Mouse (Mus musculus): ENCODE results near the gene Serpine2.

Serpine2 gene

DNA sequence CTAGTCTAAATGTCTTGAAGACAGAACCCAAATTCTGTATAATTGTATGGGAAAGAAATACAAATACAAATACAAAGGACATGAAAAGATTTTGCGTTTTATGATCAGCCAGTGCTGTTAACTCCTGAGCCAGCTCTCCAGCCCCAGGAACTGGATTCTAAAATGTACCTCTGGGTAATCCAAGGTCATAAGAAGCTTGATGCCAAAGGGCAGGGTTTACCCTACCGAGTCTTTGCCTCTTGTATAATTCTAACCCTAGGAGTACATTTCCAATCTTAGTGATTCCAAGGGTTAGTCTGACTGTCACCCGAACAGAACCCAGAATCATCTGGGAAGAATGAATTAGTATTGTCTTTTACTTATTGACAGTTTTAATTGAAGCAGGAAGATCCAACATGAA lies 45.5 kb downstream of the Serpine2 start:
- DNase-seq (ENCODE audit: low spot score in 2 of 2), result no peak

DNA sequence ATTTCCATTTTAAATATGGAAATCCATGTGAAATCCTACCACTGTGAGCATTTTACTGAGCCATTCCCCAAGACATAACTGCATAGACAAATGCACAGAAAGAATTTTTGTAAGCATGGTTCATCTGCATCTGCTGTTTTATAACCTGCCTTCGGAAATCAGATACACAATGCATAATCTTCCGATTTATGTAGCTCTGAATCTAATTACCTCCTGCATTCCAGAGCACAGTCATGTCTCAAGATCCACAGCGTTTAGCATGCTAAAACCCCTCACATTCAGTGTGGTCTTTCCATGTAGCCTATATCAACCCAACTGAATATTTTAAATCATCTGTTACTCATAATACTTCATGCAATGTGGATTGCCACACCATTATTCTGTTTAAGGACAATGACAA lies 51.5 kb downstream of the Serpine2 start:
- DNase-seq (ENCODE audit: low spot score in 2 of 2), result no peak

DNA sequence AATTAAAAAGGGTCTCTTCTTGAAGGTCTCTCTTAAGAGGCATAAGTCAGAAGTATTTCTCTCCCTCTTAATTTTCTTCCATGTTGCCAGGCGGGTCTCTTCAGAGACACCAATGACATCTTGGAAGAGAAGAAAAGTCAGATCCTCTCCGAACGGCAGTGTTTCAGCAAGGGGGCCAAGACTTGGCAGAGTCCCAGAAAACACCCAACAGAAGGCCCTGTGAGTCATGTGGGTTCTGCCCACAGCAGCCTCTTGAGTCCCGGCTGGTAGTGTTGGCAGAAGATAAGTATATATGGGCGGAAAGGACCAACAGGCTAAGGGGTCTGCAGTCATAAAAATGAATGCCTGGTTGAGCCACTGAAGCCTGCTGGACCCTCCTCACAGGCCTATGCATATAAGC lies 54.1 kb downstream of the Serpine2 start:
- DNase-seq (ENCODE audit: low spot score in 2 of 2), result no peak

DNA sequence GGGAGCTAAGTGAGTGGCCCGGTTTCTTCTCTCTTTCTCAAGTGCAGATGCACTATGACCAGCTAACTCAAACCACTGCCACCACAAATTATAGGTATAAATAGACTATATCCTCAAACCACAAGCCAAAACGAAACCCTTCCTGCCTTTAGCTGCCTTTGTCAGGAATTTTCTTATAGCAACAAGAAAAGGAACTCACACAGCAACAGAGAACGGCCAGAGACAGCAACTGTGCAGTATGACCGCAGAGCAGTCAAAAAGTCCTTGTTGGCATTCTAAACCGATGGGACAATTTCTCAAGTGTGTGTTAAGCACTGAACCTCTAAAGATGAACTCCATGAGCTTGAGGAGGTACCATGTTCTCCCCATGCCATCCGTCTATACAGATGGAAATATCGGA lies 57.4 kb downstream of the Serpine2 start:
- DNase-seq (ENCODE audit: low spot score in 2 of 2), result no peak

DNA sequence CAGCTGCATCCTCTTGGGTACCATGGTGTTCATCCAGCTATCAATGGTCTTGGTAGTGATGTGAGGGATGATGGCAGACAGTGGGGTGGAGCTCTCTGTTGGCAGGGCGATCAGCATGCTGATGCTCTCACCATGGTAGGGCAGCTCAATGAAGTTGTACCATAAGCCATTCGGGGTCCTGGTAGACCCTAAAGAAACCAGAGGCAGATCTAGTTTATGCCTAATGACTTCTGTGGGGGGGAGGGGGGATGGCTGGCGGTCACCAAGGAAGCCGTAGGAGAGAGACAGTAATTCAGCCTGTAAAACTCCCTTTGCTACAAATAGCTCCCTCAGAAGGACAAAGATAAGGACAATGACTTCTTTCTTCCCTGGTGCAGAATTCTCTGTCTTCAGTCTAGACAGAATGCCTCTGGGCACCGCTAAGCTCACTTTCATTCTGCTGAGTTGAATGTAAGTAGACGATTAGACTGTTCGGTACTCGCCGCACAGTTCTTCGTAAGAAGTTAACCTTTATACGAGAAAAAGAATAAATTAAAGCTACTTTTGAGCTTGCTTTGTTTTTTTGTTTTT lies 58.0 kb downstream of the Serpine2 start:
- DNase-seq (ENCODE audit: low spot score in 2 of 2), result no peak

DNA sequence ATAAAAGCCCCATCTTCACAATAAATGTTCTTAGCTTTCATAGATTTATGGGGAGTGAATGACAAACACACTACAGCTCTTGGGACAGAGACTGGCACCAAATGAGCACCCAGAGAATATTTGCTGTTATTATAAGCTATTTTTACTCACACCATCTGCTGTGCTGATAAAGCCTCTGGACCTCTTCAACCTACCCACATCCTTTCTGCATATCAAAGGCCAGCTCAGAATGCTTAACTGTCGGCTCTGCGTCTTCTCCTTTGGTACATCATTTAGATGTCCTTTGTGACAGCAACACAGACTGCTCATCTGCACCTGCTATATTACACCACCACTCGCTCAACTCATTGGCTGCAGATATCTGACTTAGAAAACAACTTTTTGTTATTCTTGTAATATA lies 63.9 kb downstream of the Serpine2 start:
- DNase-seq (ENCODE audit: low spot score in 2 of 2), result no peak

DNA sequence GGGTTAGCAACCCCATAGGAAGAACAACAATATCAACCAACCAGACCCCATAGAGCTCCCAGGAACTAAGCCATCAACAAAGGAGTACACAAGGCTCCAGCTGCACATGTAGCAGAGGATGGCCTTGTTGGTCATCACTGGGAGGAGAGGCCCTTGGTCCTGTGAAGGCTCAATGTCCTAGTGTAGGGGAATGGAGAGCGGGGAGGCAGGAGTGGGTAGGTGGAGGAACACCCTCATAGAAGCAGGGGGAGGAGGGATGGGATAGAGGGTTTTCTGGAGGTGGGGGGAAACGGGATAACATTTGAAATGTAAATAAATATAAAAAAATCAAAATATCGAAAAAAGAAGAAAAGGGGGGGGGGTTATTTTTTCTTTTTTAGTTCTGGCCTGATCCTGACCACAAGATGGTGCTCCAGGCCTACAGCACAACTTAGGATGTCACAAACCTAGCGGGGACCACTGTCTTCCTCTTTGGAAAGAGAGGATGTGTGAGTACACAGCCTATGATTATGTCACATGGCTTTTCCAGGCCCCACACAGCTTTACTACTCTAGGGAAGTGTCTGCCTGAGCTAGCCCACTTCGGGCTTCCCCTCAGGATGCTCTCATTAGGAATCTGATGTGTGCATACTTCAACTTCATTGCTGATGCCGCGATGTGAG lies 74.6 kb downstream of the Serpine2 start:
- DNase-seq (ENCODE audit: low spot score in 2 of 2), result no peak

DNA sequence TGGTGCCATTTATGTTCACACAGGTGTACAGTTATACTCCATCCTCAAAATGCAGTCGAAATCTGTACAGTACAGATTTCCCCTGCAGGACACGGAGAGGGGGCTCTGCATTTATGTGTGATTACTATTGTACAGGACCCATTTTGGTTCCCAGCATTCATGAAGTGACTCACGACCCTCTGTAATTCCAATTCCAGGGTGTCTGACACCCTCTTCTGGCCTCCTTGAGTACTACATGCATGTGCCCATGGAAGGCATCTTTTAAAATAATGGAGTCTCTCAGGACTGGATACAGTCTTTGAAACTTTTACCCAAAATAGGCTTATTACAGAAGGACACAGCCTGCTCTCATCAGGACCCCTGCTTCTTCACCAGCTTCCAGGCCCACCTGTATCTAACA lies 78.5 kb downstream of the Serpine2 start:
- no peak for DNase-seq (ENCODE audit: low spot score in 2 of 2)

DNA sequence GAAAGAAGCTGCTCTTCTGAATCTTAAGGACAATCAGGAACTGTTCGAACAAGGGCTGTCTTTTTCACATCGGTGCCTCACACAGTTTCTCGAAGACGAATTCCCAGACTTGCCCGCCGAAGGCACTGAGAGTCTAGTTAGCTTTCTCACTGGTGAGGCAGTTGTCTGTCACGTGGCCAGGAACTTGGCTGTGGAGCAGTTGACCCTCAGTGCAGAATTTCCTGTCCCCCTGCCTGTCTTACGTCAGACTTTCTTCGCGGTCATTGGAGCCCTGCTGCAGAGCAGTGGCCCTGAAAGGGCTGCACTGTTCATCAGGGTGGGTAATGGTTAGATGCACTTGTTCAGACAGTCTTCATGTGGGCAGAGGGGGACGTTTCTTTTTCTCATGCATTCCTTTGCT lies 83.0 kb downstream of the Serpine2 start:
- no peak for DNase-seq (ENCODE audit: low spot score in 2 of 2)

DNA sequence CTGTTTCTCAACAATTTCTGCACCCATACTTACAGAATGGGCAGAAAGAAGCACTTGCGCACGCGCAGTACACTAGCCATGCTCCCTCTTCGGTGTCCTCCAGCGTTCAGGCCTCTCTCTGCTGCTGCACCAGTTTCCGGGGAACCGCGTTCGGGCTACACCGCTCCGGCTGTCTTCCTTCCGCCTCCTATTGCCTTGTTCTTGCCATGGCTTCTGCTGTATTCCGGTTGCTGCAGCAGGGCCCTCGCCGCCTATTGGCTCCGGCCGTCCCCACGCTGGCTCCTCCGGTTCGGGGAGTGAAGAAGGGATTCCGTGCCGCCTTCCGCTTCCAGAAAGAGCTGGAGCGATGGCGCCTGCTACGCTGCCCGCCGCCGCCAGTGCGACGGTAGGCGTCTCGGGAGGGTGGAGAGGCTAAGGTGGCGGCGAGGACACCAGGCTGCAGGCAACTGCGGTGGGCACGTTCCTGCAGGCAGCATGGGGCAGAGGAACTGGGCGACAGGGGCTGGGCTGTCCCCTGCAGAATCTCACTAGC lies 85.0 kb downstream of the Serpine2 start, which contains the start of the genes Mrpl44 and Wdfy1:
Gene Mrpl44 (plus strand): TSS at position 92 of the 532 bp plus-strand sequence.
Gene Wdfy1 (minus strand): TSS at position 217 of the 532 bp plus-strand sequence.
- DNase-seq (ENCODE audit: low spot score in 2 of 2), result peak; percentile 96 to 99

DNA sequence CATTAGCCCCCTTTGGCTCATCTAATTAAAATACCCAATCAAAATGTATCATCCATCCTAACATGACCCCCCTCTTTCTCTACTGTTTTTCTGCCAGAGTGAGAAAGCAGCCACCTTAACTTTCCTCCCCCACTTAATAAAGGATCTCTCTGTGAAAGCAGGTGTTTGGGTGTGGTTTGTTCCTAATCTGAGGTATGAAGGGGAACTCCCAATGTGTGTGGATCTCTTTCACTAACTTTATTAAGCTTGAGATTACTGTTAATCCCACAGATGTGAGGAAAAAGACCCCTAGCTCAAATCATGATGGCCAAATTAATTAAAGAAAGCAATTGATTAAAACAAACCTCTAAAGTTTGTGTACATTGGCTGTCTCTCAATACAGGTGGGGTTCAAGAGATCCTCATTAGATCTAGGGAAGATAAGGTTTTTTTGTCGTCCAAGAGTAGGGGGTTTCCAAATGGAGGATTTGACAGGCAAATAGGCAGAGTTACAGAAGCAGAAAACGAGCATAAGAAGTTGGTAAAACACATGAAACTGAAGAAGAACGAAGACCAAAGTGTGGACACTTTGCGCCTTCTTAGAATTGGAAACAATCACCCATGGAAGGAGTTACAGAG lies 86.7 kb downstream of the Serpine2 start:
- no peak for DNase-seq (ENCODE audit: low spot score in 2 of 2)

DNA sequence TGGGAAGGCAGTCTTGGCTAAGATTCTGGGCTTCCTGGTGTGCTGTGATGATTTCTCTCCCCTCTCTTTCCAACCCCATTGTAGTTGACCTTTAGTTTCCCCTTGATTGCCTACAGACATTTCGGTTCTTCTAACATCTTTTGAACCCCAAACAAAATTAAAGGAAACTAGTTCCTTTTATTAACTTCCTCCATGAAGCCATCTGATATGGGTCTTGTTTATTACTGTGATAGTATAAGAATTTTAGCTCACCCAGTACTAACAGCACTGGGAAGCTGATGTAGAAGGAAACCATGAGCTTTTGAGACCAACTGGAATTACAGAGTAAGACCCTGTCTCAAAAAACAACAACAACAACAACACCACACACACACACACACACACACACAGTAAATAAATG lies 92.7 kb downstream of the Serpine2 start:
- DNase-seq (ENCODE audit: low spot score in 2 of 2), result no peak

DNA sequence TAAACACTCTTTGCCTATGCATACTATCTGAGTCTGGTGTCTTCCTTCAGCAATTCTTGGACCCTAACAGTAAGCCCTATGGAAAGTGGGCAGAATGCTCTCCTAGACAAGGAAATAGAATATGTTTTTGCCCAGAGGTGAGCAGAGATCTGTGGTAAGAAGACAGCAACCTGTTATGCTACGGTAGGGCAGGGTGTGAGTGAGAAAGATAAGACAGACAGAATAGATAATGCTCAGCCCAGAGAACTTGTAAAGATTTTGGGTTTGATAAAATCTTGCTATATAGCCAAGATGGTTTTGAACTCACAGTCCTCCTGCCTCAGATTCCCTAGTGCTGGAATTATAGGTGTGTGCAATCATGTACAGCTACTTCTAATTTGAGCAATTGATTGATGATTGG lies 96.5 kb downstream of the Serpine2 start:
- DNase-seq (ENCODE audit: low spot score in 2 of 2), result no peak

DNA sequence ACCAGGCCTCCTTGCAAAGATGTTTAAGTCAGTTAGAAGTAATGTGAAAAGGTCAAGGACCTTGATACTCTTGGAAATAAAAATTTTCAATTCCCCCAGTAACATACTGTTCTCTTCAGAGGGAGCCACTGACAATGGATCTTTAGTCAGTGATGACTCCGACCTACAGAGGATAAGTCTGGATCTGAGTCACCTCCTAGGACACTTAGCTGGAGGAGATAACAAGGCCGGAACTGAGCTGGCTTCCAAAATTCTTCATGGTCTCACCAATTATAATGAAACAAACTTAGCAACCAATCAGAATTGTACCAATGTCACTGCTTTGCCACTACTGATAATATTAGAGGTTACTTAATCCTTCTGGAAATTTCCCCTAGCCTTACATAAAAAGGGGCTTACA lies 96.9 kb downstream of the Serpine2 start:
- no peak for DNase-seq (ENCODE audit: low spot score in 2 of 2)

DNA sequence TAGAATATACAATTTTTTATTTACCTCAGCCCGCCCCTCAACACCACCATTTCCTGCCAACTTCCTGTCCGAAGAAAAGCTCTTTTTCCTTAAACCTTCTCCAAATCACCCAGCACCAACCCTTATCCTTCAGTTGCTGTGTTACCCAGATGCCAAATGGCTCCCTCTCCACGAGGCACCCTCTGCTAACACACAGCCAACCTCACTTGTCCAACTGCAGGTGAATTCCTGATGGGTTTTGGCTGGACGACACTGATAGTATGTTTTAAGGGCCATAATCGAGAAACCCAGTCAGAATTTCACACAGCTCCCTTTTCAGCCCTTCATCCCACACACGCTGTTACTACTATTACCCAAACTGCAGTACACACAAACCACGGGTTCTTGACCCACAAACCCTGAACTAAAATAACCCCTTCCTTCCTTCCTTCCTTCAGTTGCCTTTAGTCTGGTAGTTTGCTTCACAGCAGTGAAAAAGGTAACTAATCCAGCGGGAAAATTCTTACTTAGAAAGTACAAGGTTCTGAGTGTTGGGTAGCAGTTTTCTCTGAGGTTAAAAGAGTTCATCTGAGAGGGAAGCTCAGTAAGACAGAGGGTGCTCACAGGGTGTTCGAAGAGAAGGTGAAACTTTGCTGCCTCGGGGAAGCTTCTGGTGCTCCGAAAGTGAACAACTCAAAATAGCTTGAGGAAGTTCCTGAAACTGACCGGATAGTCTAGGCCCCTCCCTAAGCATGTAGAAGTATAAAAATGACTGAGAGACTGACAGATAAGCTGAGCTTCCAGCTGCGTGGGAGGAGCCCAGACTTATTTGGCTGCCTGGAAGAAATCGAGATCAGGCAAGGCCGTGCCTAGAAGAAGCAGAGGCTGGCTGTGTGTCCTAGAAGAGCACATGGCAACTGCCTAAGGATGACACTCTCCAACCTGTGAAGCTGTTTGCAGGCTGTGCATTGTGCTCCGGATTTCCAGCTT lies 98.4 kb downstream of the Serpine2 start:
- no peak for DNase-seq (ENCODE audit: low spot score in 2 of 2)

DNA sequence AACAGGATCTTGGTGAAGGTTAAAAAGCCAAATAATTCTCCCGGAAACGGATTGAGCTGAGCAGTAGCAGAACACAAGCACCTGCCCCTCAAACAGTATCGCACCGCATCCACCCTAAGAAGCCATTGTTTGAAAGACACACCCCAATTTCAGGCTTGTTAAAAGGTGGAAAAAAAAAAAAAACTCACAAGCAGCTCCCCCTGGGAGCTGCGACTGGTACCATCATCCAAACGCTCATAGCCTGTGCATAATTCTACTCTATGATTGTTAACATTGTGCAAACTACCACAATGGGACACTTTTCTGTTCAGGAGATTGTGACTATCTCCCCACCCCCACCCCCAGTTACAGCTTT lies 99.1 kb downstream of the Serpine2 start:
- DNase-seq (ENCODE audit: low spot score in 2 of 2), result no peak

DNA sequence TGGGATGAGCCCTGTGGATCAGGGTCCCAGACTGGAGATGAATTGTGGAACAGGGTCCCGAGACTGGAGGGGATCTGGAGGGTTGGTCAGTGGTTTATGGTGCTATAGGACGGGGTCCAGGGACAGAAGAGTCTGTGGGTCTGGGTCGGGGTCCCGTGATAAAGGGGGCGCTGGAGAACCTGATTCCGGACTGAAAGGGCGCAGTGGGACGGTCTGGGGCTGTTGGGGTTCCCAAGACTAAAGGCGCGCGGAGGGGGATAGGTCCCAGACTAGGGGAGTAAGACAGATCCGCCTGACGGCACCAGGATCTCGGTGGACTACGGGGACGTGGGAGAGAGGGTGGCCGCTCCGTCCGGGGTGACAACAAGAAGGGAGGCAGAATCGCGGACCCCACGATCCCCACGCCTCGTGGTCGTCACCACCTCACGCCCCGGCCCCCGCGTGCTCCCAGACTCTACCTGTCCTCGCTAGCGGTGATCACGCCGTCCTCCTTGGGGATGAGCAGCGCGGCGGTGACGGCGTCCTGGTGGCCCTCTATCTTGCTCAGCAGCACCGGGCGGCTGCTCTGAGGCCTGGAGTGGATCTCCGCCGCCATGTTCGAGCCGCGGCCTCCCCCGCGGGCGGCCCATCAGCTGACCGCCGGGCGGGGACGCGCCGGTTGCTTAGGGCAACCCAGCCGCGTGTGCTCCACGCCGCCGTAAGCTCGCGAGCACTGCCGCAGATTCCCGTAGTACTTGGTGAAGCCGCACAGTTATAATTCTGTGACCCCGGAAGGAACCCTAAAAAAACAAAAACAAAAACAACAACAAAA lies 99.7 kb downstream of the Serpine2 start:
- DNase-seq (ENCODE audit: low spot score in 2 of 2), result peak; percentile 66 to 81

DNA sequence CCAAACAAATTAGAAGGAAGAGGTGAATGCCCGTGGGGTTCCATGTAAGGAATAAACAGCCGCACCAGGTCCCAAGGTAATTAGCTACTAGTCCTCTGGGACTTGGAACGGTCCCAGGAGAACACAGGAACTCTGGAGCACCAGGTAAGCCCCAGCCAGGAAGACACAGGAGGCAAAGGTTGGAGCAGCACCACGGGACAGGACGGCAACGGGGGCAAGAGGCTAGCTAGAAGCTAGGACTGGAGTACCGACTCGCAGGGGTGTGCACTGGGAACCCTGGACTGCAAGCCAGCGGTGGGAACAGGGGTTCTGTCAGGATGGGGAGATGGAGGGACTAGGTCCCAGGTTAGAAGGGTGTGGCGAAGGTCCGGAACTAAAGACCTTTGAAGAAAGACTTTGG lies 100.3 kb downstream of the Serpine2 start:
- no peak for DNase-seq (ENCODE audit: low spot score in 2 of 2)

DNA sequence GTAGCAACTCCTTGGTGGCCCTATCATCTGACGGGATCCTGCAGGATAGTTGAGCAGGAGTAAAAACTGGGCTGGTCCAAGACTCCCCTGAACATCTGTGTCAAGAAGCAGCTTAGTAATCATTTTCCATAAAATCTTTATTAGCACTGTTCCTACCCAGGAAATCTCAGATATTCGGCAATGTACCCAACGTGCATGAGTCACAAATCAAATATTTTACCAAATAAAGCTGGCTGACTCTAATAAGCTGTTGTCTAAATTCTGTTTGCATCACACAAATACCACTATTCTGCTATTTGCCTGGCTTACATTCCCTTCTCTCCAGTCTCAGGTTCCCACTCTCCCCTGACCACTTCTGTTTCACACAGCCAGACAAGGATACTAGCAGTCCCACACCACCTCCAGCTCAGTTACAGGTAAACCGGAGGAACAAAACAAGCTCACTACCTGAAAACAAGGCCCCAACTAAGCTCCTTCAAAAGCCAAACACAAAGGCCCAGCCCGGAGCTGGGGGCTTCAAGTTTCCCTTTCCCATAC lies 101.5 kb downstream of the Serpine2 start:
- no peak for DNase-seq (ENCODE audit: low spot score in 2 of 2)

DNA sequence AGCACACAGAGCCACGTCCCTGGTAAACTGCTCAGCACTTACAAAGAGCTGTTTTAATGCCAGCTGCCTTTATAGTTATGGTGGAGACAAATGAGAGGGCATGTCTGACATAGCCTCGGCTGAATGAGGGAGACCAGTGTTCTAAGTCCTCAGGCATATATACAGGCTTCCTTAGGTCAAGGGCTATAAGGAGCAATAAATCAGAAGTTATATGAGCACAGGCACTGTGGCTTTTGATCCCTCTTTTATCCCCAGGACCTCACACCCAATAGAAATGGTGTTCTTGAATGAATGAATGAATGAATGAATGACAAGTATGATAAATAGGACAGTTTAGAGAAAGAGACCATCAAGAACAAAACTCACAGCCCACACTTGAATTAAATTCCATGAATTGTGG lies 102.0 kb downstream of the Serpine2 start:
- no peak for DNase-seq (ENCODE audit: low spot score in 2 of 2)

DNA sequence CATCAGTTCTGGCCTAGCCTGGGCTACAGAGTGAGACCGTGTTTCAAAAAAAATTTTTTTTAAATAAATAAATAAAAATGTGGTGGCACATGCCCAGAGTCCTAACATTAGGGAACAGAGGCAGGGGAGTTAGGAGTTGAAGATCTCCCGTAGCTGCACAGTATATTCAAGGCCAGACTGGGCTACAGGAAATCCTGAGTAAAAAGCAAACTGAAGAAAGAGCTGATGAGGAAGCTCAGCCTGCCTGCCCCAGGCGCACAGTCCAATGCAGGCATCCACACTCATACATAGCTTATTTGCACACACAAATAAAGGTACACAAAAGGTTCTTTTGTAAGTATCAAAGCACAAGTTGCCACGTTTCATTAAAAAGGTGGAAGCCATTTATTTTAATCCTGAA lies 103.4 kb downstream of the Serpine2 start:
- no peak for DNase-seq (ENCODE audit: low spot score in 2 of 2)
